Mouse (Mus musculus): Measurements from ENCODE around the gene Myo16.

DNA sequence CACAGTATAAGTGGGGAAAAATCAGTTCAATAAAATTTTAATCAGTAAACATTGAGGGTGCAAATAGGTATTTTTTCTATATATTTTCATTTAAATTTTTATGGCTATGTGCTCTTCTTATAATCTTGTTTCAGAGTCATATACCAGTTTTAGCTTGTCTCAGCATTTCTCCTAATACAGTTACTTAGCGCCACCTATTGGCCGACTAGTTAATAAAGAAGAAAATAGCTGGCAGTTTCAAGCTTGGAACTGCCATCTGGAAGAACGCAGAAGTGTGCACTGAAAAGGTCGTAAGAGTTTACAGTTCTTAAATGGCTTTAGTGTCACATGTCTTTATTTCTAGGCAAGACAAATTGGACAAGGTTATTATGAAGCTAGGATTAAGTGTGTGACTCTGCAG lies 248.9 kb downstream of the Myo16 start:
- TF ChIP-seq CTCF (IDR thresholded peaks at IDR 0.05; ENCODE audit: insufficient read depth, low read depth, low read length) = no peak
- TF ChIP-seq POLR2A (IDR thresholded peaks at IDR 0.05; ENCODE audit: insufficient read depth, low read depth, low read length) = no peak
